Mouse (Mus musculus) MEL (cell line): ENCODE measurements around the gene Gm45021. TPM values are rescaled to one million over a fixed set of nuclear protein-coding genes. Genes with fewer than 3 reads are reported as not detected.

Source experiments
- DNase-seq: peaks from one replicate; pipeline ENCODE4 v3.0.0; 2011; ENCODE audit warnings: low read depth, low spot score
- H3K27ac ChIP-seq: 2 replicates; pipeline ENCODE4 v1.5.1; 2012; ENCODE audit warnings: low read depth, mild to moderate bottlenecking, control low read depth, low read length, moderate library complexity; ENCODE audit not compliant: control insufficient read depth
- H3K27me3 ChIP-seq, 2 experiments: fragments of 150-350 bp in 1 of 2; sonication (generic) in 1 of 2; 2 replicates each; pipeline ENCODE4 v1.6.1; 2012; ENCODE audit warnings: low read length in 2 of 2, mild to moderate bottlenecking in 2 of 2, improper control_type of control experiment in 1 of 2, moderate library complexity in 1 of 2; ENCODE audit not compliant: insufficient read depth in 2 of 2, control insufficient read depth in 1 of 2
- H3K36me3 ChIP-seq, 2 experiments: 2 replicates each; pipeline ENCODE4 v1.6.1; 2012 to 2014; ENCODE audit warnings: low read length in 2 of 2, improper control_type of control experiment in 1 of 2, inconsistent platforms in 1 of 2, mild to moderate bottlenecking in 1 of 2; ENCODE audit not compliant: insufficient read depth in 2 of 2, control insufficient read depth in 1 of 2
- H3K4me1 ChIP-seq, 2 experiments: fragments of 150-350 bp in 1 of 2; sonication (generic) in 1 of 2; 2 replicates each; pipeline ENCODE4 v1.6.1; 2012; ENCODE audit warnings: low read length in 2 of 2, improper control_type of control experiment in 1 of 2, mild to moderate bottlenecking in 1 of 2; ENCODE audit not compliant: insufficient read depth in 2 of 2, control insufficient read depth in 1 of 2
- H3K4me3 ChIP-seq, 2 experiments: fragments of 150-350 bp in 1 of 2; sonication (generic) in 1 of 2; 2 replicates each; pipeline ENCODE4 v1.5.1; 2012; ENCODE audit warnings: low read depth in 2 of 2, low read length in 2 of 2, mild to moderate bottlenecking in 2 of 2, moderate library complexity in 2 of 2, control low read depth in 1 of 2, improper control_type of control experiment in 1 of 2; ENCODE audit not compliant: control insufficient read depth in 1 of 2, insufficient read depth in 1 of 2
- H3K79me2 ChIP-seq: 2 replicates; pipeline ENCODE4 v1.6.1; 2012; ENCODE audit warnings: mild to moderate bottlenecking, low read length, moderate library complexity; ENCODE audit not compliant: control insufficient read depth, poor library complexity, insufficient read depth
- H3K9ac ChIP-seq: 2 replicates; pipeline ENCODE4 v1.6.1; 2012; ENCODE audit warnings: low read depth, mild to moderate bottlenecking, control low read depth, low read length, moderate library complexity; ENCODE audit not compliant: control insufficient read depth, poor library complexity, severe bottlenecking
- H3K9me3 ChIP-seq: fragments of 150-350 bp; sonication (generic); replicated peaks from 2 replicates; pipeline ENCODE4 v1.6.1; 2012; ENCODE audit warnings: mild to moderate bottlenecking, low read length, improper control_type of control experiment, moderate library complexity; ENCODE audit not compliant: insufficient read depth
- CHD1 ChIP-seq: IDR thresholded peaks from 2 replicates; pipeline ENCODE4 v1.6.1; 2012; ENCODE audit warnings: low read depth, mild to moderate bottlenecking, inconsistent platforms, low read length, improper control_type of control experiment
- CHD2 ChIP-seq: IDR thresholded peaks from 2 replicates; pipeline ENCODE4 v1.6.1; 2011; ENCODE audit warnings: low read length, improper control_type of control experiment
- EP300 ChIP-seq, 2 experiments: IDR thresholded peaks; 2 replicates each; pipeline ENCODE4 v1.6.1; 2011; ENCODE audit warnings: improper control_type of control experiment in 2 of 2, low read length in 2 of 2, low read depth in 1 of 2, mild to moderate bottlenecking in 1 of 2
- ETS1 ChIP-seq: IDR thresholded peaks from 2 replicates; pipeline ENCODE4 v1.6.1; 2012; ENCODE audit warnings: low read depth, mild to moderate bottlenecking, inconsistent platforms, low read length, improper control_type of control experiment, moderate library complexity
- GABPA ChIP-seq: IDR thresholded peaks from 2 replicates; pipeline ENCODE4 v1.6.1; 2012; ENCODE audit warnings: low read depth, mild to moderate bottlenecking, inconsistent platforms, low read length, improper control_type of control experiment, moderate library complexity
- JUND ChIP-seq: IDR thresholded peaks from 2 replicates; pipeline ENCODE4 v1.6.1; 2011; ENCODE audit warnings: low read depth, mild to moderate bottlenecking, improper control_type of control experiment, low read length
- MAFK ChIP-seq: IDR thresholded peaks from 2 replicates; pipeline ENCODE4 v1.6.1; 2011; ENCODE audit warnings: low read depth, mild to moderate bottlenecking, low read length, improper control_type of control experiment, borderline replicate concordance
- MAX ChIP-seq: IDR thresholded peaks from 2 replicates; pipeline ENCODE4 v1.6.1; 2011; ENCODE audit warnings: low read length, improper control_type of control experiment
- MEF2A ChIP-seq: IDR thresholded peaks from 2 replicates; pipeline ENCODE4 v1.6.1; 2014; ENCODE audit warnings: low read depth, mild to moderate bottlenecking, inconsistent platforms, low read length, improper control_type of control experiment; ENCODE audit not compliant: poor library complexity, insufficient replicate concordance, severe bottlenecking; ENCODE audit errors: extremely low read depth
- MYB ChIP-seq: IDR thresholded peaks from 2 replicates; pipeline ENCODE4 v1.6.1; 2011; ENCODE audit warnings: mild to moderate bottlenecking, low read depth, low read length, improper control_type of control experiment
- NELFE ChIP-seq: IDR thresholded peaks from 2 replicates; pipeline ENCODE4 v1.6.1; 2011; ENCODE audit warnings: low read depth, low read length, improper control_type of control experiment
- NRF1 ChIP-seq: IDR thresholded peaks from 2 replicates; pipeline ENCODE4 v1.6.1; 2014; ENCODE audit warnings: low read depth, mild to moderate bottlenecking, inconsistent platforms, low read length, improper control_type of control experiment, moderate library complexity; ENCODE audit not compliant: poor library complexity, insufficient read depth, severe bottlenecking
- POLR2A ChIP-seq, 2 experiments: IDR thresholded peaks; 2 replicates each; pipeline ENCODE4 v1.6.1; 2011 to 2012; ENCODE audit warnings: low read length in 2 of 2, mild to moderate bottlenecking in 2 of 2, control low read depth in 1 of 2, improper control_type of control experiment in 1 of 2, low read depth in 1 of 2, moderate library complexity in 1 of 2; ENCODE audit not compliant: control insufficient read depth in 1 of 2, insufficient read depth in 1 of 2, poor library complexity in 1 of 2
- POLR2AphosphoS2 ChIP-seq: IDR thresholded peaks from 2 replicates; pipeline ENCODE4 v1.6.1; 2011; ENCODE audit warnings: low read length, improper control_type of control experiment
- POLR2AphosphoS5 ChIP-seq: IDR thresholded peaks from 2 replicates; pipeline ENCODE4 v1.6.1; 2012; ENCODE audit warnings: low read depth, borderline replicate concordance, mild to moderate bottlenecking, inconsistent platforms, low read length, moderate library complexity, mixed read lengths
- RCOR1 ChIP-seq: IDR thresholded peaks from 2 replicates; pipeline ENCODE4 v1.6.1; 2012; ENCODE audit warnings: low read depth, mild to moderate bottlenecking, inconsistent platforms, low read length, improper control_type of control experiment
- SMC3 ChIP-seq: IDR thresholded peaks from 2 replicates; pipeline ENCODE4 v1.6.1; 2011; ENCODE audit warnings: low read depth, low read length, improper control_type of control experiment
- TCF12 ChIP-seq: IDR thresholded peaks from 2 replicates; pipeline ENCODE4 v1.6.1; 2014; ENCODE audit warnings: low read depth, mild to moderate bottlenecking, inconsistent platforms, low read length, improper control_type of control experiment, moderate library complexity
- UBTF ChIP-seq: IDR thresholded peaks from 2 replicates; pipeline ENCODE4 v1.6.1; 2012; ENCODE audit warnings: low read depth, mild to moderate bottlenecking, inconsistent platforms, low read length, improper control_type of control experiment, moderate library complexity, borderline replicate concordance; ENCODE audit not compliant: insufficient read depth
- USF2 ChIP-seq, 2 experiments: IDR thresholded peaks; 2 replicates each; pipeline ENCODE4 v1.6.1; 2011 to 2012; ENCODE audit warnings: improper control_type of control experiment in 2 of 2, low read length in 2 of 2, borderline replicate concordance in 1 of 2, inconsistent platforms in 1 of 2, low read depth in 1 of 2, mild to moderate bottlenecking in 1 of 2; ENCODE audit not compliant: insufficient read depth in 1 of 2
- ZNF384 ChIP-seq: IDR thresholded peaks from 2 replicates; pipeline ENCODE4 v1.6.1; 2012; ENCODE audit warnings: low read depth, mild to moderate bottlenecking, inconsistent platforms, low read length, improper control_type of control experiment
- polyA plus RNA-seq, 2 experiments: library from polyadenylated mRNA; stranded (reverse) in 1 of 2; unstranded in 1 of 2; fragments of >175 nt in 1 of 2; fragments of >200 nt in 1 of 2; gene quantifications; 2 replicates each; pipeline versions ENCODE4 v1.2.1 to v1.2.4; 2012; ENCODE audit warnings: low replicate concordance in 2 of 2, low read depth in 1 of 2; ENCODE audit not compliant: insufficient read length in 2 of 2, insufficient read depth in 1 of 2, missing spikeins in 1 of 2
- total RNA-seq: library from RNA; depleted of rRNA; stranded (reverse); fragments of 300-350 nt; gene quantifications from 2 replicates; pipeline ENCODE4 v1.2.3, GENCODE M21; 2012

Gene Gm45021
- total and polyA plus RNA-seq, 3 experiments: not detected

DNA sequence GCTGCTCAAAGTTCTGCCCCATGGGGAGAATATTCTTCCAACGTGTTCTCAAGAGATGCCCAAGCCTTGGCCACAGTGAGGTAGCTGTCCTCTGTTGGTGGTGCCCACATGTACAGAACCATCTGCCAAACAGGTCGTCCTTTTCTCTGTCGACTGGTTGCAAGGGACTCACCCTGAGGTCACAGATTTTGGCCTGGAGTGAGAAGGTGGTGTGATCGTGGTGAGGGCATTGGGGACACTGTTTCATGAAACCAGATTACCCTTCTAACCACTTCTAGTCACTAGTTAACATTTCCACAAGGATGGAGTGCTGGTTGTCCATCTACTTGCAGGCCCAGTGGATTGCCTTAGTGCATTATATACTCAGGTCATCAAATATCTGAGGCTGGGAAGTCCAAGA is 59.4 kb downstream of the Gm45021 start:
- no peak for TF ChIP-seq SMC3
- TF ChIP-seq NELFE: no peak
- H3K4me3 ChIP-seq: no peak overlapping the region

GRCm38 (mm10) chr6:48650041-48650440 is 60.6 kb downstream of the Gm45021 start:
- no peaks in the 10 kb centered on the region for H3K9me3 ChIP-seq
- no peak overlapping the region for H3K27ac ChIP-seq
- TF ChIP-seq POLR2AphosphoS2: no peak
- no peak for TF ChIP-seq UBTF
- no peak for TF ChIP-seq MAX
- no peak for TF ChIP-seq MAFK
- TF ChIP-seq CHD2: no peak
- TF ChIP-seq GABPA: no peak
- H3K4me3 ChIP-seq: no peak overlapping the region
- no peaks in the 10 kb centered on the region; a peak in 1 of 4 replicates for H3K27me3 ChIP-seq
- H3K36me3 ChIP-seq: no peaks in the 10 kb centered on the region
- H3K9ac ChIP-seq: no peak overlapping the region
- no peaks in the 10 kb centered on the region for H3K4me1 ChIP-seq
- no peaks in the 10 kb centered on the region for H3K79me2 ChIP-seq
- no peak for DNase-seq

More for the DNA sequence above, 59.4 kb downstream of the Gm45021 start:
- Histone ChIP-seq H3K27me3 (no peaks in the 10 kb centered on the region; a peak in 1 of 4 replicates), H3K36me3 (no peaks in the 10 kb centered on the region), H3K79me2 (no peaks in the 10 kb centered on the region), H3K9ac (no peak overlapping the region), H3K27ac (no peak overlapping the region), H3K9me3 (no peaks in the 10 kb centered on the region), H3K4me1 (no peaks in the 10 kb centered on the region)
- DNase-seq: no peak

- TF ChIP-seq TCF12: no peak
- TF ChIP-seq GABPA: no peak
- TF ChIP-seq UBTF: no peak
- no peak for TF ChIP-seq ZNF384
- TF ChIP-seq MYB: no peak
- TF ChIP-seq USF2 (IDR thresholded peaks at IDR 0.05; ENCODE audit: borderline replicate concordance in 1 of 2, insufficient read depth in 1 of 2, low read depth in 1 of 2, low read length in 2 of 2): no peak
- no peak for TF ChIP-seq MEF2A
- no peak for TF ChIP-seq ETS1
- TF ChIP-seq NELFE: no peak
- TF ChIP-seq POLR2AphosphoS5: no peak
- TF ChIP-seq JUND: no peak
- no peak for TF ChIP-seq POLR2AphosphoS2
- no peak for TF ChIP-seq CHD1
- no peak for TF ChIP-seq EP300 (IDR thresholded peaks at IDR 0.05; ENCODE audit: low read depth in 1 of 2, low read length in 2 of 2)
- TF ChIP-seq POLR2A (IDR thresholded peaks at IDR 0.05; ENCODE audit: control insufficient read depth in 1 of 2, insufficient read depth in 1 of 2, low read depth in 1 of 2, low read length in 2 of 2, poor library complexity in 1 of 2): no peak
- no peak for TF ChIP-seq NRF1
- TF ChIP-seq RCOR1: no peak
- no peak for DNase-seq
- Histone ChIP-seq H3K27ac (no peak overlapping the region), H3K79me2 (no peaks in the 10 kb centered on the region), H3K9me3 (no peaks in the 10 kb centered on the region), H3K9ac (no peak overlapping the region), H3K36me3 (no peaks in the 10 kb centered on the region), H3K27me3 (no peaks in the 10 kb centered on the region; a peak in 2 of 4 replicates), H3K4me1 (no peaks in the 10 kb centered on the region), H3K4me3 (no peak overlapping the region)
Observed at GRCm38 (mm10) chr6:48658721-48659120, 69.3 kb downstream of the Gm45021 start.
